Mouse (Mus musculus): ENCODE results near the gene Tnik. TPM values are rescaled to one million over a fixed set of nuclear protein-coding genes. Genes with fewer than 3 reads are reported as not detected.

The Tnik gene
- polyA plus RNA-seq, 1 experiment = 23.6 TPM

- Histone ChIP-seq H3K4me3 (ENCODE audit: control insufficient read depth, insufficient read depth, low read length) (no peak overlapping the region), H3K4me1 (replicated peaks; ENCODE audit: control insufficient read depth, insufficient read depth, low read length) (peaks cover 11% of the 10 kb centered on the region), H3K36me3 (ENCODE audit: control insufficient read depth, insufficient read depth, low read length) (no peaks in the 10 kb centered on the region), H3K27me3 (ENCODE audit: control insufficient read depth, insufficient read depth, low read length) (no peaks in the 10 kb centered on the region), H3K27ac (ENCODE audit: control insufficient read depth, insufficient read depth, low read length) (no peak overlapping the region)
- TF ChIP-seq POLR2A (IDR thresholded peaks at IDR 0.05; ENCODE audit: control insufficient read depth, extremely low read depth, insufficient read depth, low read length, poor library complexity) (no peak), CTCF (IDR thresholded peaks at IDR 0.05; ENCODE audit: borderline replicate concordance, control insufficient read depth, extremely low read depth, insufficient read depth, low read length, poor library complexity) (no peak)
- peak; percentile 28 for DNase-seq
- 9% methylated on average over 9 of the region's 9 CpGs for WGBS
Measured at GRCm38 (mm10) chr3:28554934-28555333, 291.9 kb downstream of the Tnik start.

- Histone ChIP-seq H3K4me3 (ENCODE audit: control insufficient read depth, insufficient read depth, low read length) (no peak overlapping the region), H3K4me1 (replicated peaks; ENCODE audit: control insufficient read depth, insufficient read depth, low read length) (peaks cover 11% of the 10 kb centered on the region), H3K27ac (ENCODE audit: control insufficient read depth, insufficient read depth, low read length) (no peak overlapping the region), H3K36me3 (ENCODE audit: control insufficient read depth, insufficient read depth, low read length) (no peaks in the 10 kb centered on the region), H3K27me3 (ENCODE audit: control insufficient read depth, insufficient read depth, low read length) (no peaks in the 10 kb centered on the region)
- no peak for DNase-seq
- WGBS = 84% methylated on average over 7 of the region's 7 CpGs
- TF ChIP-seq CTCF (IDR thresholded peaks at IDR 0.05; ENCODE audit: borderline replicate concordance, control insufficient read depth, extremely low read depth, insufficient read depth, low read length, poor library complexity) = no peak
- TF ChIP-seq POLR2A (IDR thresholded peaks at IDR 0.05; ENCODE audit: control insufficient read depth, extremely low read depth, insufficient read depth, low read length, poor library complexity) = no peak
Measured at GRCm38 (mm10) chr3:28555795-28556570, 293.0 kb downstream of the Tnik start.

GRCm38 (mm10) chr3:28558328-28558871 lies 295.4 kb downstream of the Tnik start:
- WGBS = 31% methylated on average over 4 of the region's 4 CpGs
- H3K27ac ChIP-seq (ENCODE audit: control insufficient read depth, insufficient read depth, low read length) = no peak overlapping the region
- peaks cover 11% of the 10 kb centered on the region for H3K4me1 ChIP-seq (replicated peaks; ENCODE audit: control insufficient read depth, insufficient read depth, low read length)
- DNase-seq = no peak
- no peak for TF ChIP-seq CTCF (IDR thresholded peaks at IDR 0.05; ENCODE audit: borderline replicate concordance, control insufficient read depth, extremely low read depth, insufficient read depth, low read length, poor library complexity)
- TF ChIP-seq POLR2A (IDR thresholded peaks at IDR 0.05; ENCODE audit: control insufficient read depth, extremely low read depth, insufficient read depth, low read length, poor library complexity) = no peak
- H3K4me3 ChIP-seq (ENCODE audit: control insufficient read depth, insufficient read depth, low read length) = no peak overlapping the region
- no peaks in the 10 kb centered on the region for H3K27me3 ChIP-seq (ENCODE audit: control insufficient read depth, insufficient read depth, low read length)
- H3K36me3 ChIP-seq (ENCODE audit: control insufficient read depth, insufficient read depth, low read length) = no peaks in the 10 kb centered on the region

- Histone ChIP-seq H3K27ac (ENCODE audit: control insufficient read depth, insufficient read depth, low read length) (no peak overlapping the region), H3K4me3 (ENCODE audit: control insufficient read depth, insufficient read depth, low read length) (no peak overlapping the region), H3K27me3 (ENCODE audit: control insufficient read depth, insufficient read depth, low read length) (no peaks in the 10 kb centered on the region), H3K4me1 (replicated peaks; ENCODE audit: control insufficient read depth, insufficient read depth, low read length) (no peaks in the 10 kb centered on the region), H3K36me3 (ENCODE audit: control insufficient read depth, insufficient read depth, low read length) (0 out of 2 replicates have a peak, but pooled peaks cover 2% of the 10 kb centered on the region)
- TF ChIP-seq POLR2A (IDR thresholded peaks at IDR 0.05; ENCODE audit: control insufficient read depth, extremely low read depth, insufficient read depth, low read length, poor library complexity) = no peak
- TF ChIP-seq CTCF (IDR thresholded peaks at IDR 0.05; ENCODE audit: borderline replicate concordance, control insufficient read depth, extremely low read depth, insufficient read depth, low read length, poor library complexity) = no peak
- DNase-seq = no peak
- WGBS = 93% methylated on average over 4 of the region's 4 CpGs
Measured at GRCm38 (mm10) chr3:28561408-28561807, 298.4 kb downstream of the Tnik start.

GRCm38 (mm10) chr3:28562612-28563332 lies 299.8 kb downstream of the Tnik start:
- 0 out of 2 replicates have a peak, but pooled peaks cover 3% of the 10 kb centered on the region for H3K36me3 ChIP-seq (ENCODE audit: control insufficient read depth, insufficient read depth, low read length)
- H3K27ac ChIP-seq (ENCODE audit: control insufficient read depth, insufficient read depth, low read length) = no peak overlapping the region
- TF ChIP-seq POLR2A (IDR thresholded peaks at IDR 0.05; ENCODE audit: control insufficient read depth, extremely low read depth, insufficient read depth, low read length, poor library complexity) (no peak), CTCF (IDR thresholded peaks at IDR 0.05; ENCODE audit: borderline replicate concordance, control insufficient read depth, extremely low read depth, insufficient read depth, low read length, poor library complexity) (peak; percentile 34; the same call in 1 of the 2 replicates)
- DNase-seq = peak; percentile 31
- H3K27me3 ChIP-seq (ENCODE audit: control insufficient read depth, insufficient read depth, low read length) = no peaks in the 10 kb centered on the region
- WGBS = 72% methylated on average over 10 of the region's 10 CpGs
- H3K4me1 ChIP-seq (replicated peaks; ENCODE audit: control insufficient read depth, insufficient read depth, low read length) = no peaks in the 10 kb centered on the region
- no peak overlapping the region for H3K4me3 ChIP-seq (ENCODE audit: control insufficient read depth, insufficient read depth, low read length)

Measured in thymus, adult 2 months (tissue).